Mouse (Mus musculus): ENCODE measurements at regions not wholly inside any gene's neighbourhood (a gene's known extent, or its start where the extent isn't known, plus 50 kb on each side); places are given as distances from the start of the nearest gene placed in this dataset.
A peak's percentile ranks its signal among the peaks of the same experiment; 100 is the strongest.

GRCm38 (mm10) chr4:125765171-125765570, 259.2 kb upstream of the Csf3r start:
- DNase-seq (ENCODE audit: low read depth, low spot score), result no peak

GRCm38 (mm10) chr4:125777126-125777525, 247.2 kb upstream of the Csf3r start:
- DNase-seq (ENCODE audit: low read depth, low spot score), result no peak

GRCm38 (mm10) chr4:125780113-125780512, 244.2 kb upstream of the Csf3r start:
- no peak for DNase-seq (ENCODE audit: low read depth, low spot score)

GRCm38 (mm10) chr4:125780921-125781487, 243.3 kb upstream of the Csf3r start:
- DNase-seq (ENCODE audit: low read depth, low spot score), result no peak

GRCm38 (mm10) chr4:125782346-125782745, 242.0 kb upstream of the Csf3r start:
- DNase-seq (ENCODE audit: low read depth, low spot score), result no peak

GRCm38 (mm10) chr4:125786083-125786482, 238.3 kb upstream of the Csf3r start:
- no peak for DNase-seq (ENCODE audit: low read depth, low spot score)

GRCm38 (mm10) chr4:125794679-125795078, 229.7 kb upstream of the Csf3r start:
- DNase-seq (ENCODE audit: low read depth, low spot score), result no peak

GRCm38 (mm10) chr4:125807923-125808322, 216.4 kb upstream of the Csf3r start:
- no peak for DNase-seq (ENCODE audit: low read depth, low spot score)

- DNase-seq (ENCODE audit: low read depth, low spot score), result peak; percentile 31
Observed at GRCm38 (mm10) chr4:125809446-125810108, 214.8 kb upstream of the Csf3r start.

GRCm38 (mm10) chr4:125810247-125810646, 214.1 kb upstream of the Csf3r start:
- peak; percentile 7 for DNase-seq (ENCODE audit: low read depth, low spot score)

- DNase-seq (ENCODE audit: low read depth, low spot score), result no peak
Observed at GRCm38 (mm10) chr4:125814311-125814710, 210.0 kb upstream of the Csf3r start.

- no peak for DNase-seq (ENCODE audit: low read depth, low spot score)
Observed at GRCm38 (mm10) chr4:125815276-125815675, 209.1 kb upstream of the Csf3r start.

GRCm38 (mm10) chr4:125824525-125824924, 199.8 kb upstream of the Csf3r start:
- no peak for DNase-seq (ENCODE audit: low read depth, low spot score)

GRCm38 (mm10) chr4:125826416-125826815, 197.9 kb upstream of the Csf3r start:
- no peak for DNase-seq (ENCODE audit: low read depth, low spot score)

GRCm38 (mm10) chr4:125835250-125835649, 189.1 kb upstream of the Csf3r start:
- DNase-seq (ENCODE audit: low read depth, low spot score), result peak; percentile 91

- DNase-seq (ENCODE audit: low read depth, low spot score), result no peak
Observed at GRCm38 (mm10) chr4:125847568-125847967, 176.8 kb upstream of the Csf3r start.

- DNase-seq (ENCODE audit: low read depth, low spot score), result peak; percentile 45
Observed at GRCm38 (mm10) chr4:125850300-125850699, 174.1 kb upstream of the Csf3r start.

- DNase-seq (ENCODE audit: low read depth, low spot score), result no peak
Observed at GRCm38 (mm10) chr4:125852545-125852944, 171.8 kb upstream of the Csf3r start.

GRCm38 (mm10) chr4:125855983-125856591, 168.3 kb upstream of the Csf3r start:
- no peak for DNase-seq (ENCODE audit: low read depth, low spot score)

GRCm38 (mm10) chr4:125856781-125857180, 167.6 kb upstream of the Csf3r start:
- DNase-seq (ENCODE audit: low read depth, low spot score), result no peak

- no peak for DNase-seq (ENCODE audit: low read depth, low spot score)
Observed at GRCm38 (mm10) chr4:125865057-125865456, 159.3 kb upstream of the Csf3r start.

GRCm38 (mm10) chr4:125865728-125866127, 158.6 kb upstream of the Csf3r start:
- peak; percentile 7 for DNase-seq (ENCODE audit: low read depth, low spot score)

- DNase-seq (ENCODE audit: low read depth, low spot score), result no peak
Observed at GRCm38 (mm10) chr4:125871211-125871610, 153.1 kb upstream of the Csf3r start.
